Mouse (Mus musculus) kidney, adult 2 months (tissue): ENCODE data around the gene Arhgdia.

Experiments
- CTCF ChIP-seq: fragments of 200-500 bp; conservative IDR thresholded peaks from 2 replicates; pipeline ENCODE4 v1.5.1; 2011; ENCODE audit warnings: low read depth, mild to moderate bottlenecking, control low read depth, low read length, moderate library complexity, mixed read lengths; ENCODE audit not compliant: insufficient read depth, insufficient read length
- POLR2A ChIP-seq: fragments of 200-500 bp; IDR thresholded peaks from one replicate; pipeline ENCODE4 v1.6.1; 2011; ENCODE audit warnings: low read depth, low read length, control low read depth

DNA sequence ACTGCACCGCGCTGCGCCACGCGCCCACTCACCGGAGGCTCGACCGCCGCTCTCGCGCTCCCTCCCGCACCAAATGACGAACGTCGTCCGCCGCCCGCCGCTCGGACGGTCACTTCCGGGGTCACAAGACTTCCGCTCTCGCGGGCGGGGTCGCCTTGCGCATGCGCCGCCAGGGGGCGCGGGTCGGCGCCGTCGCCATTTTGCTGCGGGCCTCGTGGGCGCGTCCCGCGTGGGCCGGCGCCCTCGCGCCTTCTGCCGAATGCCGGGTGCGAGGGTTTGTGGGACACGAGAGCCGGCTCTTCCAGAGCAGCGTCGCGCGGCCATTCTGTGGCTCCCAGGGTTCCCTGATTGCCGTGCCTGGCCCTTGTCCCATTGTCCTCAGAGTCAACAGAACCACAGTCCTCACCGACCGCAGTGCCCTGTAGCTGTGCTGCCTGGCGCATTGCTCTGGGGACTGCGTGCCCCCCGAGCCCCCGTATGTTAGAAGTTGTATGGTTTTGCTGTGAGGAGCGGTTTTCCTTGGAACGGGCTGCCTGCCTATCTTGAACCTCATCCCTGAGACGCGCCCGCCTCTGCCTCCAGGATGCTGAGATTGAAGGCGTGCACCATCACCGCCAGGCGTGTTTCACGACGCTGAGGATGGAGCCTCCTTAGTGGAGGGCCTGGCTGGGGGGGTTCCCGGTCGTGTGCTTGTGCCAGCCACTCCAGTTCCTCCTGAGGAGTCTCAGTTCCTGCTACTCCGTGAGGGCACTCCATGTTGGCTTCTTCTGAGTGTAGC is at the start of gene Arhgdia:
- peak; percentile 26; the same call in 1 of the 2 replicates for TF ChIP-seq CTCF
- peak; percentile 66 for TF ChIP-seq POLR2A
